Mouse (Mus musculus) liver, postnatal 0 days (tissue): Measurements from ENCODE around the gene Map2k3.

Experiments
- CTCF ChIP-seq: sonication (generic); IDR thresholded peaks from 2 replicates; pipeline ENCODE4 v1.5.1; 2016; ENCODE audit warnings: antibody characterized with exemption, low read depth
- EP300 ChIP-seq: IDR thresholded peaks from 2 replicates; pipeline ENCODE4 v1.6.1; 2016; ENCODE audit warnings: antibody characterized with exemption, low read depth, mild to moderate bottlenecking

GRCm38 (mm10) chr11:60942263-60943015, 10.6 kb downstream of the Map2k3 start:
- no peak for TF ChIP-seq CTCF
- TF ChIP-seq EP300, result no peak
